Mouse (Mus musculus): Measurements from ENCODE around the gene Pts.

DNA sequence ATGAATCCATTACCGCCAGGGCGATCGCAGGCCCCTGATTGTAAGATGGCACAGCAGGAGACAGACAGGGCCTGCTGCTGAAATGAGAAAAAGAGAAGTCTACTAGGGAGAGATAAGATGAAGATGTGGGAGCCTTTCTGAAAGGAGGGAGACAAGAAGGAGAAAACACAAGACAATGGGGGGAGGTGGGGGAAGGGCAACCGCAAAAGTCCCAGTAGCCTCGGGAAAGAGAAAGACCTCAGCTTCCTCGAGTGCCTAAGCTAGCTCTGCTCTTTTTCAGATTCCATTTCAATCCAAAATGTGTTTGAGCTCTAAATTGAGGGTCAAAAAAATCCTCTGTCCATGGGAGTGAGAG lies 32.4 kb downstream of the Pts start:
- peak; percentile 73 for TF ChIP-seq CHD2 (IDR thresholded peaks at IDR 0.05; ENCODE audit: low read length)
- no peak for TF ChIP-seq MAX (IDR thresholded peaks at IDR 0.05; ENCODE audit: low read length)
- TF ChIP-seq POLR2A (IDR thresholded peaks at IDR 0.05; ENCODE audit: control insufficient read depth in 1 of 2, insufficient read depth in 1 of 2, low read depth in 1 of 2, low read length in 2 of 2, poor library complexity in 1 of 2) = no peak
- TF ChIP-seq HCFC1 (IDR thresholded peaks at IDR 0.05; ENCODE audit: low read depth, low read length) = no peak
- no peak for TF ChIP-seq MEF2A (IDR thresholded peaks at IDR 0.05; ENCODE audit: extremely low read depth, insufficient replicate concordance, low read depth, low read length, poor library complexity, severe bottlenecking)

Measured in MEL (cell line).